9 mouse cellular contexts compared by ENCODE assay signal in genomic region chr19:59455671-59456070, GRCm38 (mm10). TPM values are rescaled to one million over a fixed set of nuclear protein-coding genes. Genes with fewer than 3 reads are reported as not detected.
DNase-seq lines count a peak whose midpoint lies in the region; ATAC-seq lines count a peak whose summit lies in the region.
"Had no signal": no experiment of that assay in that cellular context is flagged by ENCODE, and none has a peak within 500 bp of the region (broad histone marks: within the 10 kb centered on the region; RNA-seq: fewer than 3 reads in every experiment).

No protein-coding gene starts in this region.

- no peak overlapping the region for H3K27ac ChIP-seq in neural tube, embryonic 15.5 days (replicated peaks)
- no peak overlapping the region for H3K27ac ChIP-seq in limb, embryonic 12.5 days

- H3K9ac ChIP-seq in neural tube, embryonic 15.5 days (replicated peaks) = no peak overlapping the region
- H3K9ac ChIP-seq in limb, embryonic 12.5 days (replicated peaks) = no peak overlapping the region

- peaks cover 28% of the 10 kb centered on the region for H3K4me1 ChIP-seq in neural tube, embryonic 15.5 days
- peaks cover 33% of the 10 kb centered on the region for H3K4me1 ChIP-seq in limb, embryonic 12.5 days (replicated peaks)

- no peaks in the 10 kb centered on the region for H3K9me3 ChIP-seq in neural tube, embryonic 15.5 days (replicated peaks)
- no peaks in the 10 kb centered on the region for H3K9me3 ChIP-seq in limb, embryonic 12.5 days

- WGBS in neural tube, embryonic 15.5 days = 3% methylated on average over 7 of the region's 7 CpGs
- whole genome bisulfite sequencing in limb, embryonic 12.5 days = 7% methylated on average over 7 of the region's 7 CpGs

- H3K27me3 ChIP-seq in neural tube, embryonic 15.5 days (replicated peaks) = peaks cover 96% of the 10 kb centered on the region
- peaks cover 95% of the 10 kb centered on the region for H3K27me3 ChIP-seq in limb, embryonic 12.5 days

- H3K4me3 ChIP-seq in neural tube, embryonic 15.5 days (replicated peaks) = no peak overlapping the region
- peak overlapping the region; percentile 11; the same call in 1 of the 2 replicates for H3K4me3 ChIP-seq in limb, embryonic 12.5 days (replicated peaks)

- DNase-seq in CD4-positive, CD25-positive, alpha-beta regulatory T cell, adult 2 months (ENCODE audit: low read depth, low spot score) = peak; percentile 7
- peak; percentile 40 for DNase-seq in neural tube, embryonic 10.5 days (ENCODE audit: extremely low spot score, low spot score)
- DNase-seq in right cerebral cortex, postnatal 14 days = no peak
- no peak for DNase-seq in testis, postnatal 14 days (ENCODE audit: low spot score)
- DNase-seq in gastrocnemius, postnatal 25 days = no peak

- H3K36me3 ChIP-seq in neural tube, embryonic 15.5 days = no peaks in the 10 kb centered on the region
- no peaks in the 10 kb centered on the region for H3K36me3 ChIP-seq in limb, embryonic 12.5 days

- no peak for ATAC-seq in CD4-positive, CD25-positive, alpha-beta regulatory T cell, adult 4 months
- no peak for ATAC-seq in neural tube, embryonic 15.5 days (ENCODE audit: low FRiP score)
- no peak for ATAC-seq in limb, embryonic 12.5 days (ENCODE audit: insufficient number of reproducible peaks, insufficient read depth, low FRiP score, low TSS enrichment, low read depth)
- ATAC-seq: inflammation-experienced regulatory T-cells, adult 6 months had no signal

- H3K4me2 ChIP-seq in neural tube, embryonic 15.5 days = no peak overlapping the region
- H3K4me2 ChIP-seq in limb, embryonic 12.5 days = peak overlapping the region; percentile 77

RNA-seq across cellular contexts. Expression of gene Emx2, which starts 2.5 kb away (rescaled TPM):
- not detected for polyA plus RNA-seq in CD4-positive, CD25-positive, alpha-beta regulatory T cell, adult 4 months (2017; shearing (Covaris generic))
- polyA plus RNA-seq in neural tube, embryonic 15.5 days (2015; fragmentation: Nextera tagmentation; extraction: Ambion mirVana) = 0.06 TPM in 1 of 2 replicates, not detected in the other
- 12.0 and 18.9 TPM in 2 replicates for polyA plus RNA-seq in limb, embryonic 12.5 days (2016; fragmentation: Nextera tagmentation; extraction: Ambion mirVana)
- total RNA-seq in gastrocnemius, postnatal 25 days (2021) = 1 to 10 TPM; 1.4 TPM
- polyA plus RNA-seq: inflammation-experienced regulatory T-cells, adult 6 months had no signal

Comparison
In these comparisons a context has a peak if more than half of its experiments do, and no peak if none do; other contexts are left out.
1. DNase-seq: peak in CD4-positive, CD25-positive, alpha-beta regulatory T cell, adult 2 months (single experiment) and neural tube, embryonic 10.5 days (single experiment); none in right cerebral cortex, postnatal 14 days (single experiment), testis, postnatal 14 days (single experiment) and gastrocnemius, postnatal 25 days (single experiment).
2. RNA of gene Emx2, which starts 2.5 kb away (polyA plus RNA-seq): 12.0 to 18.9 TPM in limb, embryonic 12.5 days; 0.06 TPM in neural tube, embryonic 15.5 days and not detected in CD4-positive, CD25-positive, alpha-beta regulatory T cell, adult 4 months; every median in the first group is over 10 times any median in the second.